Mouse (Mus musculus) cerebellum, adult 9-10 months (tissue): ENCODE data around the gene Gm1043.

Experiments used
- DNase-seq: peaks from one replicate; pipeline ENCODE4 v3.0.0; 2022

The Gm1043 gene

DNA sequence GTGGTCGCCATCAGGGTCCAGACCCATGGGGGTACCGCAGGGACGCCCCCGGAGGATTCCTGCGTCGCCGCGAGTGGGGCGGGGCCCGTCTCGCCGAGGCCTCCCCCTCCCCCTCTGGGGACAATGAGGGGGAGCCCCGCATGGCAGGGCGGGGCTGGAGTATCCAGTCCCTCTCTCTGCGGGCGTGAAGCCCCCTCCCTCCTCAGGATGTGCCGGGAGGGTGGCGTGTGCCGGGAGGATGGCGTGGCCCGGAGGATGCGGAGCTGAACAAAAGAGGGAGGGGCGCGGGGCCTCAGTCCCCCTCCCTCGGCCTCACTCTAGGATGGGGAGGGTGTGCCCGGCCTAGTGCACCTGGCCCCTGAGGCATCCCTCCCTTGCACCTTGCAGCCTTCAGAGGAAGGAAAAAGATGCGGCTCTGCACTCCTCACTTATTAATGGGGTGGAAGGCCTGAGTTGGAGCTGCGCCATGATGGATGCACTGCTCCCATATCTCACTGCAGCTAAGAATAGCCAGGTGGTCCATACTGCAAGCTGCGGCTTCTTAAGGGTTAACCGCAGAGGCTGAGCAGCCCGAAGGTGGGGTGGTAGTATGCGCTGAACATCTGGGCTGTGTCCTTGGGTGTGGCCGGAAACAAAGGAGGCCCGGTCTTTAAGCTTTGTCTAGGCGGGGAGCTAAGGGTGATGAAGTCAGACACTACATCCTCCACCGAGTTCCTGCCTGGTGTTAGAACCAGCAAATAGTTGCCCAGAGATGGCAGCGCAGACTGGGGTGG is 161.2 kb downstream of the Gm1043 start:
- DNase-seq: peak; percentile 73

DNA sequence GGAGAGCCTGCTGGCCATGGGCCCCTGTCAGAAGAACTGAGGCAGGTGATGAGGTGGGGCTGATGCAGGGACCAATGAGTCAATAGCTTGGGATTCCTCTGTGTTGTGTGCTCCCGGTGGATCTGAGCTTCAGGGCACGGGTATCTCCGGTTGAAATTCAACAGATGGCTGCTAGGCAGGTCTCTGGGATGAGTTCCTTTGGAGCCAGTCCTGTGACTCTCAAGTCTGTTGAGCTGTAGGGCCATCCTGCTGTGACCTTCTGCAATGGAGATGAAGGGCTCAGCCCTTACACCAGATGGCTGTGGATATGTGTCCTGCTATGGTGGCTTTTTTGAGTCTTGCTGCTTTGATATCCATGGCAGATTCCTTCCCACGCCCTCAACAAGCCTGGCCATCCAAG is 162.3 kb downstream of the Gm1043 start:
- DNase-seq: peak; percentile 86

DNA sequence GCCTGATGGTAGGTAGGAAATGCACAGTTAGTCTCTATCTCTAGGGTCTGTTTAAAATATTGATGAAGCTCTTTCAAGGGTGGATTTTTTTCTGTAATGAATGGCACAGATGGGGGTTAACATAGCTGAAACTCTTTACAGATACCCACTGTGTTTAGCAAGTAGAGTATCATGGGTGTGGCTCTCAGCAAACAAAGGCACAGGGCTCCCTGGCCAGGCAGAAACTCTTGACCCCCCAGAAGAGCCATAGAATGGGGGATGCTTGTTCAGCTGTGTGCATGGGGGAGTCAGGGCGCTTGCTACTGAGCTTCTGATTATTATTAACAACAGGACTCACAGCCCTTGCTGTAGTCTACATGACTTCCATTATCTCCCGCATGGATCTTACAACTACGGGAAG is 163.7 kb downstream of the Gm1043 start:
- DNase-seq: no peak

DNA sequence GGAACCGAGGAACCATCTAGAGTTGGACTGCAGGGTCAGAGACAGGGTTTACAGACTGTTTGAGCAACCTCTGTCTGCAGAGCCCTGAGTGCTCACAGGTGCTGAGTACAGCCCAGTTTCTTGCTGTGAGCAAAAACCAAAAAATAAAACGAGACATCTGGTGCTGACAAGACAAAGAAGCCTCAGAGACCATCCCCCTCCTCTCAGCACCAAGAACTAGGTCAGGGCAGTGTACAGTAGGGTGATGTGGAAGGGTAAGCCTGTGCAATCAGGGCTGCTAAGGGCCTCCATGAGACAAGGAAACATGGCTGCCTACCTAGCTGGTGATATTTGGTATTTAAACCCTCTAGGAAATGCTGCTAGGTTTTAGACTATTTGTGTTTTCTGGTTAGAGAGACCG is 166.4 kb downstream of the Gm1043 start:
- DNase-seq: no peak

DNA sequence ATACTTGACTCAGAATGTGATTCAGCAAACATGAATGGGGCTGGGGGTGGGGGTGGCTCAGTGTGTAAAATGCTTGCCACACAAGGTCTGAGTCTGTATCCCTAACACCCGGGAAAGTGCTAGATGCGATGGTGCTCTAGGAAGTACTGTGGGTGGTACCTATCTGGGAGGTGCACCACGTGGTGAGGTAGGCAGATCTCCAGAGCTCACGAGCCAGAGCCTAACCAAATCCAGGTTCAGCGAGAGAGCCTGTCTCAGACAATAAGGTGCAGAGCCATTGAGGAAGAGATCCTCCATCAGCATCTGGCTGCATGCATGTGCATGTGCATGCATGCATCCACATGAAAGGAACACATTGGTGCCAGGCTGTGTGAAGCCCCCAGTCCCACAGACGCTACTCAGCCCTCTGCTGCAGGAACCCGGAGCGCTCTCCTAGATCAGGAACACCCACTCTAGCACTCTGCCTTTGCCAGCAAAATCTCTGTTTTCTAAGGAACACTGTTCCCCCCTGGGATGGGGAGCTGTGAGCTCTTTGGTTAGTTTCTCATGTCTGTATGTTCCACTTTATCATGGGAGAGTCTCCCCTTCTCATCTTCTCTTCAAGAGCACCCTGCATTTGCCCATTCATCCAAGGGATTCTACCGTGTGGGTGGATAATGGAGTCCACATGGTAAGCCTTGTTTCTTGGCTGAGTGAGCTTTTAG is 167.1 kb downstream of the Gm1043 start:
- DNase-seq: no peak

DNA sequence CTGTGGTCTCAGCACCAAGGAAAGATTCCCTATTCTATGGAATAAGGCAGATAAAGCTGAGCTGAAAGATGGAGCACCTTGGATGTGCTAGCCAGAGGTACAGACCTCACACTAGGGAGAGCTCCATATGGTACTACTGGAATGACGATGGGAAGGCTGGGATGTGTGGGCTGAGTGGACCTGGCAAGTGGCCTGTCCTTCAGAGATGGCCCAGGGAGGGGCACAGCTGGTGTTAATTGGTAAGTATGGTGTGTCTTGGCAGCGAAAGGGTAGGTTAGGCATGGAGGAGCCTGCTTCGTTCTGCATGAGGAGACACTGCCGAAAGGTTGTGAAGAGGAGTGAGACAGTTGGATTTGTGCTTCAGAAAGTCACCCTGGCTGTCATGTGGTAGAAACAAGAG is 169.4 kb downstream of the Gm1043 start:
- peak; percentile 65 for DNase-seq

DNA sequence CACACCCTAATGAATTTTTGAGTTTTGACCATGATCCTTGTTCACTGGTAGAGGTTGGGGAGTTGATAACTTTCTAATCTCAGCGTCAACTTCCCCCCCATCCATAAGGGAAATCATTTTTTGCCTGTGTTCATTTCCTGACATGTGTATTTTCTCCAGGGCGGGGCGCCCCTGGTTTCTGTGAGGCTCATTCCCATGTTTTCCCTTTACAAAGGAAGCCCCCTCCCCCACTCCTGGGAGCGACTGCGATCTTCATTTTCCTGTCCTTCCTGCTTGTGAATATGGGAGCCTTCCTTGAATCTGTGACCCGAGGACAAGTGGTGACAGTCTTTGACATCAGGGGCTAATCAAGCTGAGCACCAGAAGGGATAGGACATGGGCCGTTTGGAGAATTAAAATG is 171.7 kb downstream of the Gm1043 start:
- DNase-seq: no peak

DNA sequence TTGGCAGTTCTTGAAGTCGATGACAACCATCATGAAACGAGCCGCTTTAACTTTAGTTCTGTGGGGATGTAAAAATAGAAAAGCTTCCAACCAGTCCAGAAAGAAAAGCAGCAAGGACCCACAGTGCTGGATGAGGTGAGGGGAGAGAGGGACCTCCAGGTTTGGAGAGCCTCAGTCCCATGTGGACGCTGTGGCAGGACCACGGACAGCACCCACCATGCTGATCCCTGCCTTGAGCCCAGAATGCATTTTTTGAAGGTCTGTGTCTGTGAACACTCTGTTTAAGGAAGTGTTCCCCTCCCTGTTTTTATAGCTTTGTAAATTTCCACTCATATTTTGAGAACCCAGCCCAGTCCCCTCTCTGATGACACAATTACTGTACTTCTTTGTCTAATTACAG is 172.1 kb downstream of the Gm1043 start:
- DNase-seq: no peak

DNA sequence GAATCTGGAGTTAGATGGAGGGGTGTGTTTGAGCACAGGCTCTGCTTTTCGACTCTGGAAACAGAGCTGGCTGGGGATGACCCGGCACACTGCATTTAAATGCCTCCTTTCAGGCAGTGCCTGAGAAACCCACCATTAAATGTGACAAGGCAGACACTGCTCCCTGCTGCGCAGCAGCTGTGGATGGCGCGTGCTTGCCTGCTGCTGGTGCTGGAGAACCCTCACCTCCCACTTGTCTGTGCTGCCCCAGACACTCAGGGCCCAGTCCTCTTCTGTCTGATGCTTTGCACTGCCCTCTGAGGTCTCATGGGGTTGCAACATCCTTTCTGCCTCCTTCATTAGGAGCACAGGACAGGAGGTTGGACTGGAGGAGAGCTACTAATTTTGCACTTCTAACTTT is 176.6 kb downstream of the Gm1043 start:
- DNase-seq: no peak

DNA sequence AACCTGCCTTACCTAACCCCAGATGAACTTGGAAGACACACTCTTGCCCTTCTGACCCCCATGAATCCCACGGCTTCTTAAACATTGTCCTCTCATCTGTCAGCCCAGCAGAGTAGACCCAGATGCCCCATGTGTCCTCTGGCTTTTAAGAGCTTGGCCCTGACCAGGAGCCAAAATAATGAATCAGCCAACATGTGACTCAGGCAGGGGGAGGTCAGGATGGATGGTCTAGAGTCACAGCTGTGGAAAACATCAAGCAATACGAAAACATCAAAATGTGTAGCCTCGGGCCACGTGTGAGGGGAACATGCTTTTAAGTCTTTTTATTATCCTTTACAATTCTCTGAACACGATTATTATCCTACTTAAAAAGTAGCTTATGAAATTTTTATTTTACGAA is 178.6 kb downstream of the Gm1043 start:
- DNase-seq: no peak
